Mouse (Mus musculus): ENCODE measurements around the gene Clock. TPM values are rescaled to one million over a fixed set of nuclear protein-coding genes. Genes with fewer than 3 reads are reported as not detected.

Gene Clock
- polyA plus RNA-seq, 1 experiment: 16.3 TPM

- TF ChIP-seq POLR2A (IDR thresholded peaks at IDR 0.05; ENCODE audit: borderline replicate concordance, extremely low read depth, insufficient read depth, insufficient read length, poor library complexity, severe bottlenecking) (no peak), CTCF (IDR thresholded peaks at IDR 0.05; ENCODE audit: borderline replicate concordance, extremely low read depth, insufficient read depth, insufficient read length) (no peak)
- DNase-seq (ENCODE audit: low read depth): no peak
Observed at GRCm38 (mm10) chr5:76283890-76284289, 20.7 kb downstream of the Clock start.

- no peak for DNase-seq (ENCODE audit: low read depth)
- TF ChIP-seq CTCF (IDR thresholded peaks at IDR 0.05; ENCODE audit: borderline replicate concordance, extremely low read depth, insufficient read depth, insufficient read length): no peak
- no peak for TF ChIP-seq POLR2A (IDR thresholded peaks at IDR 0.05; ENCODE audit: borderline replicate concordance, extremely low read depth, insufficient read depth, insufficient read length, poor library complexity, severe bottlenecking)
Observed at GRCm38 (mm10) chr5:76274977-76275376, 29.6 kb downstream of the Clock start.

- no peak for DNase-seq (ENCODE audit: low read depth)
- TF ChIP-seq POLR2A (IDR thresholded peaks at IDR 0.05; ENCODE audit: borderline replicate concordance, extremely low read depth, insufficient read depth, insufficient read length, poor library complexity, severe bottlenecking) (no peak), CTCF (IDR thresholded peaks at IDR 0.05; ENCODE audit: borderline replicate concordance, extremely low read depth, insufficient read depth, insufficient read length) (no peak)
Observed at GRCm38 (mm10) chr5:76250948-76251347, 53.6 kb downstream of the Clock start.

GRCm38 (mm10) chr5:76246539-76246938, 58.1 kb downstream of the Clock start:
- TF ChIP-seq POLR2A (IDR thresholded peaks at IDR 0.05; ENCODE audit: borderline replicate concordance, extremely low read depth, insufficient read depth, insufficient read length, poor library complexity, severe bottlenecking) (no peak), CTCF (IDR thresholded peaks at IDR 0.05; ENCODE audit: borderline replicate concordance, extremely low read depth, insufficient read depth, insufficient read length) (no peak)
- DNase-seq (ENCODE audit: low read depth): no peak

- no peak for DNase-seq (ENCODE audit: low read depth)
- TF ChIP-seq POLR2A (IDR thresholded peaks at IDR 0.05; ENCODE audit: borderline replicate concordance, extremely low read depth, insufficient read depth, insufficient read length, poor library complexity, severe bottlenecking): no peak
- no peak for TF ChIP-seq CTCF (IDR thresholded peaks at IDR 0.05; ENCODE audit: borderline replicate concordance, extremely low read depth, insufficient read depth, insufficient read length)
Observed at GRCm38 (mm10) chr5:76245419-76245818, 59.2 kb downstream of the Clock start.

GRCm38 (mm10) chr5:76244430-76244829, 60.2 kb downstream of the Clock start:
- TF ChIP-seq POLR2A (IDR thresholded peaks at IDR 0.05; ENCODE audit: borderline replicate concordance, extremely low read depth, insufficient read depth, insufficient read length, poor library complexity, severe bottlenecking) (no peak), CTCF (IDR thresholded peaks at IDR 0.05; ENCODE audit: borderline replicate concordance, extremely low read depth, insufficient read depth, insufficient read length) (no peak)
- no peak for DNase-seq (ENCODE audit: low read depth)

- TF ChIP-seq CTCF (IDR thresholded peaks at IDR 0.05; ENCODE audit: borderline replicate concordance, extremely low read depth, insufficient read depth, insufficient read length) (no peak), POLR2A (IDR thresholded peaks at IDR 0.05; ENCODE audit: borderline replicate concordance, extremely low read depth, insufficient read depth, insufficient read length, poor library complexity, severe bottlenecking) (no peak)
Observed at GRCm38 (mm10) chr5:76243929-76244328, 60.7 kb downstream of the Clock start.

GRCm38 (mm10) chr5:76243274-76243673, 61.3 kb downstream of the Clock start:
- TF ChIP-seq POLR2A (IDR thresholded peaks at IDR 0.05; ENCODE audit: borderline replicate concordance, extremely low read depth, insufficient read depth, insufficient read length, poor library complexity, severe bottlenecking) (no peak), CTCF (IDR thresholded peaks at IDR 0.05; ENCODE audit: borderline replicate concordance, extremely low read depth, insufficient read depth, insufficient read length) (no peak)
- DNase-seq (ENCODE audit: low read depth): no peak

More at GRCm38 (mm10) chr5:76243929-76244328, 60.7 kb downstream of the Clock start:
- DNase-seq (ENCODE audit: low read depth): no peak

GRCm38 (mm10) chr5:76231171-76231855, 73.3 kb downstream of the Clock start:
- no peak for DNase-seq (ENCODE audit: low read depth)

GRCm38 (mm10) chr5:76216691-76217090, 87.9 kb downstream of the Clock start:
- DNase-seq (ENCODE audit: low read depth): no peak

More at GRCm38 (mm10) chr5:76231171-76231855, 73.3 kb downstream of the Clock start:
- TF ChIP-seq POLR2A (IDR thresholded peaks at IDR 0.05; ENCODE audit: borderline replicate concordance, extremely low read depth, insufficient read depth, insufficient read length, poor library complexity, severe bottlenecking): no peak
- TF ChIP-seq CTCF (IDR thresholded peaks at IDR 0.05; ENCODE audit: borderline replicate concordance, extremely low read depth, insufficient read depth, insufficient read length): no peak

GRCm38 (mm10) chr5:76208066-76208465, 96.5 kb downstream of the Clock start:
- no peak for DNase-seq (ENCODE audit: low read depth)
- TF ChIP-seq POLR2A (IDR thresholded peaks at IDR 0.05; ENCODE audit: borderline replicate concordance, extremely low read depth, insufficient read depth, insufficient read length, poor library complexity, severe bottlenecking) (no peak), CTCF (IDR thresholded peaks at IDR 0.05; ENCODE audit: borderline replicate concordance, extremely low read depth, insufficient read depth, insufficient read length) (no peak)

More at GRCm38 (mm10) chr5:76216691-76217090, 87.9 kb downstream of the Clock start:
- TF ChIP-seq CTCF (IDR thresholded peaks at IDR 0.05; ENCODE audit: borderline replicate concordance, extremely low read depth, insufficient read depth, insufficient read length) (no peak), POLR2A (IDR thresholded peaks at IDR 0.05; ENCODE audit: borderline replicate concordance, extremely low read depth, insufficient read depth, insufficient read length, poor library complexity, severe bottlenecking) (no peak)

GRCm38 (mm10) chr5:76205886-76206285, 98.7 kb downstream of the Clock start:
- DNase-seq (ENCODE audit: low read depth): no peak
- TF ChIP-seq POLR2A (IDR thresholded peaks at IDR 0.05; ENCODE audit: borderline replicate concordance, extremely low read depth, insufficient read depth, insufficient read length, poor library complexity, severe bottlenecking) (no peak), CTCF (IDR thresholded peaks at IDR 0.05; ENCODE audit: borderline replicate concordance, extremely low read depth, insufficient read depth, insufficient read length) (no peak)

Data from brain, embryonic 14.5 days (tissue).